Mouse (Mus musculus) neural tube, embryonic 11.5 days (tissue): ENCODE measurements around the gene Asic3. TPM values are rescaled to one million over a fixed set of nuclear protein-coding genes. Genes with fewer than 3 reads are reported as not detected.
A peak's percentile ranks its signal among the peaks of the same experiment; 100 is the strongest.

Experiments used
- ATAC-seq: fragments of 200-750 bp; cut with Nextera tagmentation; 2 replicates; pipeline ENCODE4 v1.8.0; 2017; ENCODE audit warnings: moderate number of reproducible peaks, mild to moderate bottlenecking, moderate TSS enrichment, moderate library complexity; ENCODE audit not compliant: insufficient read depth, low FRiP score, low TSS enrichment
- DNase-seq: peaks from one replicate; pipeline ENCODE4 v3.0.0-alpha.2; 2015; ENCODE audit warnings: low spot score
- H3K27ac ChIP-seq: fragments of 300-500 bp; sonication (generic); 2 replicates; pipeline ENCODE4 v1.5.1; 2014; ENCODE audit warnings: low read depth, mild to moderate bottlenecking, low read length
- H3K27me3 ChIP-seq: fragments of 300-500 bp; sonication (generic); 2 replicates; pipeline ENCODE4 v1.6.1; 2014; ENCODE audit warnings: mild to moderate bottlenecking, low read length, mixed read lengths; ENCODE audit not compliant: control insufficient read depth, insufficient read depth
- H3K36me3 ChIP-seq: fragments of 300-500 bp; sonication (generic); 2 replicates; pipeline ENCODE4 v1.6.1; 2014; ENCODE audit warnings: mild to moderate bottlenecking, low read length, moderate library complexity, mixed read lengths; ENCODE audit not compliant: control insufficient read depth, insufficient read depth
- H3K4me1 ChIP-seq: fragments of 300-500 bp; sonication (generic); 2 replicates; pipeline ENCODE4 v1.6.1; 2014; ENCODE audit warnings: low read length, mixed read lengths; ENCODE audit not compliant: control insufficient read depth, insufficient read depth
- H3K4me2 ChIP-seq: fragments of 300-500 bp; sonication (generic); 2 replicates; pipeline ENCODE4 v1.6.1; 2014; ENCODE audit warnings: low read depth, mild to moderate bottlenecking, moderate library complexity
- H3K4me3 ChIP-seq: fragments of 300-500 bp; sonication (generic); 2 replicates; pipeline ENCODE4 v1.5.1; 2014; ENCODE audit warnings: low read depth, low read length
- H3K9ac ChIP-seq: fragments of 300-500 bp; sonication (generic); 2 replicates; pipeline ENCODE4 v1.6.1; 2014; ENCODE audit warnings: mild to moderate bottlenecking, low read length
- H3K9me3 ChIP-seq: fragments of 300-500 bp; sonication (generic); 2 replicates; pipeline ENCODE4 v1.6.1; 2016; ENCODE audit warnings: low read length; ENCODE audit not compliant: control insufficient read depth
- WGBS: fragments of 180-500 bp; shearing (Covaris S2); extraction: QIAGEN DNeasy Blood & Tissue Kit; methylation state at CpG from one replicate; pipeline ENCODE4 v1.1.7; 2014; 5-methylcytosine and 5-hydroxymethylcytosine counted together
- polyA plus RNA-seq: library from polyadenylated mRNA; unstranded; fragments of >200 nt; fragmentation: Nextera tagmentation; extraction: Ambion mirVana; gene quantifications from 2 replicates; pipeline ENCODE4 v1.2.1, GENCODE M21; 2014

The Asic3 gene
- polyA plus RNA-seq, 1 experiment from 2014 or later, result 0.54 TPM

- no peak overlapping the region for H3K27ac ChIP-seq
- no peak for ATAC-seq
- DNase-seq, result no peak
- 85% methylated on average over 6 of the region's 6 CpGs for WGBS
- H3K4me3 ChIP-seq, result no peak overlapping the region
- H3K4me2 ChIP-seq, result no peak overlapping the region
- H3K27me3 ChIP-seq, result no peaks in the 10 kb centered on the region
- H3K4me1 ChIP-seq, result no peaks in the 10 kb centered on the region
- H3K36me3 ChIP-seq, result no peaks in the 10 kb centered on the region
- no peaks in the 10 kb centered on the region for H3K9me3 ChIP-seq
- H3K9ac ChIP-seq, result no peak overlapping the region
Measured at GRCm38 (mm10) chr5:24374216-24374615, 39.0 kb upstream of the Asic3 start.

- DNase-seq (no peak), ATAC-seq (no peak)
- Histone ChIP-seq H3K9me3 (no peaks in the 10 kb centered on the region), H3K4me3 (no peak overlapping the region), H3K36me3 (no peaks in the 10 kb centered on the region), H3K4me1 (no peaks in the 10 kb centered on the region), H3K4me2 (no peak overlapping the region), H3K27me3 (no peaks in the 10 kb centered on the region), H3K27ac (no peak overlapping the region), H3K9ac (no peak overlapping the region)
- WGBS, result 89% methylated on average over 7 of the region's 7 CpGs
Measured at GRCm38 (mm10) chr5:24374666-24375328, 38.4 kb upstream of the Asic3 start.

- H3K27ac ChIP-seq, result no peak overlapping the region
- no peak for ATAC-seq
Measured at GRCm38 (mm10) chr5:24378700-24379099, 34.5 kb upstream of the Asic3 start.

GRCm38 (mm10) chr5:24379501-24379900, 33.7 kb upstream of the Asic3 start:
- Histone ChIP-seq H3K27ac (no peak overlapping the region), H3K4me1 (peaks cover 2% of the 10 kb centered on the region; the same call in 1 of the 2 replicates), H3K9ac (no peak overlapping the region), H3K4me2 (no peak overlapping the region), H3K4me3 (no peak overlapping the region), H3K27me3 (no peaks in the 10 kb centered on the region), H3K36me3 (no peaks in the 10 kb centered on the region), H3K9me3 (no peaks in the 10 kb centered on the region)
- DNase-seq, result no peak
- ATAC-seq, result no peak
- WGBS, result 74% methylated on average over 4 of the region's 4 CpGs

More at GRCm38 (mm10) chr5:24378700-24379099, 34.5 kb upstream of the Asic3 start:
- WGBS, result 84% methylated on average over 2 of the region's 2 CpGs
- DNase-seq, result no peak
- H3K9ac ChIP-seq, result no peak overlapping the region
- H3K27me3 ChIP-seq, result no peaks in the 10 kb centered on the region
- H3K4me3 ChIP-seq, result no peak overlapping the region
- H3K4me2 ChIP-seq, result no peak overlapping the region
- no peaks in the 10 kb centered on the region for H3K36me3 ChIP-seq
- H3K9me3 ChIP-seq, result no peaks in the 10 kb centered on the region
- H3K4me1 ChIP-seq, result no peaks in the 10 kb centered on the region; the same call in 1 of the 2 replicates

GRCm38 (mm10) chr5:24380499-24380898, 32.7 kb upstream of the Asic3 start:
- DNase-seq (no peak), ATAC-seq (no peak)
- peaks cover 2% of the 10 kb centered on the region; the same call in 1 of the 2 replicates for H3K4me1 ChIP-seq
- no peaks in the 10 kb centered on the region for H3K27me3 ChIP-seq
- no peaks in the 10 kb centered on the region for H3K9me3 ChIP-seq
- no peak overlapping the region for H3K9ac ChIP-seq
- 95% methylated on average over 4 of the region's 4 CpGs for WGBS
- H3K4me2 ChIP-seq, result no peak overlapping the region
- no peak overlapping the region for H3K4me3 ChIP-seq
- no peaks in the 10 kb centered on the region for H3K36me3 ChIP-seq
- no peak overlapping the region for H3K27ac ChIP-seq

GRCm38 (mm10) chr5:24381486-24381885, 31.7 kb upstream of the Asic3 start:
- Histone ChIP-seq H3K27ac (no peak overlapping the region), H3K4me2 (no peak overlapping the region), H3K4me3 (no peak overlapping the region), H3K9me3 (no peaks in the 10 kb centered on the region), H3K4me1 (peaks cover 2% of the 10 kb centered on the region; the same call in 1 of the 2 replicates), H3K27me3 (peaks cover 7% of the 10 kb centered on the region), H3K36me3 (no peaks in the 10 kb centered on the region), H3K9ac (no peak overlapping the region)
- 75% methylated on average over 6 of the region's 6 CpGs for WGBS
- ATAC-seq (no peak), DNase-seq (no peak)

GRCm38 (mm10) chr5:24381988-24382387, 31.2 kb upstream of the Asic3 start:
- Histone ChIP-seq H3K27ac (no peak overlapping the region), H3K4me3 (no peak overlapping the region), H3K4me1 (peaks cover 7% of the 10 kb centered on the region; the same call in 1 of the 2 replicates), H3K9ac (no peak overlapping the region), H3K9me3 (no peaks in the 10 kb centered on the region), H3K27me3 (peaks cover 12% of the 10 kb centered on the region), H3K36me3 (no peaks in the 10 kb centered on the region), H3K4me2 (no peak overlapping the region)
- ATAC-seq, result no peak
- no peak for DNase-seq
- WGBS, result 69% methylated on average over 2 of the region's 2 CpGs

- Histone ChIP-seq H3K27ac (no peak overlapping the region), H3K9ac (peak overlapping the region; percentile 36)
Measured at GRCm38 (mm10) chr5:24383026-24383859, 29.9 kb upstream of the Asic3 start.

More at GRCm38 (mm10) chr5:24383026-24383859, 29.9 kb upstream of the Asic3 start:
- H3K4me1 ChIP-seq, result peaks cover 15% of the 10 kb centered on the region
- WGBS, result under 1% methylated on average over 34 of the region's 34 CpGs
- peak; percentile 83 for ATAC-seq
- no peaks in the 10 kb centered on the region for H3K36me3 ChIP-seq
- no peaks in the 10 kb centered on the region for H3K9me3 ChIP-seq
- peak overlapping the region; percentile 67 for H3K4me2 ChIP-seq
- H3K4me3 ChIP-seq, result peak overlapping the region; percentile 38
- H3K27me3 ChIP-seq, result peaks cover 24% of the 10 kb centered on the region
- DNase-seq, result peak; percentile 93
